Mouse (Mus musculus) midbrain, postnatal 0 days (tissue): ENCODE results near the gene Gm18336. TPM values are rescaled to one million over a fixed set of nuclear protein-coding genes. Genes with fewer than 3 reads are reported as not detected.

ENCODE experiments used
- ATAC-seq: fragments of 200-750 bp; cut with Nextera tagmentation; 2 replicates; pipeline ENCODE4 v1.8.0; 2017; ENCODE audit warnings: moderate number of reproducible peaks, mild to moderate bottlenecking, moderate TSS enrichment, moderate library complexity; ENCODE audit not compliant: low FRiP score
- DNase-seq: peaks from one replicate; pipeline ENCODE4 v3.0.0-alpha.2; 2015; ENCODE audit warnings: low spot score
- H3K27ac ChIP-seq: fragments of 300-500 bp; sonication (generic); 2 replicates; pipeline ENCODE4 v1.5.1; 2014; ENCODE audit warnings: low read depth, mild to moderate bottlenecking, low read length, mixed read lengths
- H3K27me3 ChIP-seq: fragments of 300-500 bp; sonication (generic); 2 replicates; pipeline ENCODE4 v1.6.1; 2014; ENCODE audit warnings: low read length, control low read depth, mixed read lengths; ENCODE audit not compliant: insufficient read depth
- H3K36me3 ChIP-seq: fragments of 300-500 bp; sonication (generic); 2 replicates; pipeline ENCODE4 v1.6.1; 2014; ENCODE audit warnings: low read length, control low read depth, mixed read lengths; ENCODE audit not compliant: insufficient read depth
- H3K4me1 ChIP-seq: fragments of 300-500 bp; sonication (generic); 2 replicates; pipeline ENCODE4 v1.6.1; 2014; ENCODE audit warnings: mild to moderate bottlenecking, control low read depth, antibody characterized with exemption, low read length, mixed read lengths; ENCODE audit not compliant: insufficient read depth
- H3K4me2 ChIP-seq: fragments of 300-500 bp; sonication (generic); 2 replicates; pipeline ENCODE4 v1.6.1; 2014; ENCODE audit warnings: low read depth, mild to moderate bottlenecking, low read length, mixed read lengths; ENCODE audit not compliant: poor library complexity, severe bottlenecking
- H3K4me3 ChIP-seq: fragments of 300-500 bp; sonication (generic); 2 replicates; pipeline ENCODE4 v1.5.1; 2014; ENCODE audit warnings: low read depth, mild to moderate bottlenecking, low read length, moderate library complexity
- H3K9ac ChIP-seq: fragments of 300-500 bp; sonication (generic); replicated peaks from 2 replicates; pipeline ENCODE4 v1.6.1; 2014; ENCODE audit warnings: mild to moderate bottlenecking, low read length, moderate library complexity, mixed read lengths; ENCODE audit not compliant: poor library complexity, severe bottlenecking
- H3K9me3 ChIP-seq: fragments of 300-500 bp; sonication (generic); 2 replicates; pipeline ENCODE4 v1.6.1; 2016; ENCODE audit warnings: low read length, control low read depth
- CTCF ChIP-seq: IDR thresholded peaks from 2 replicates; pipeline ENCODE4 v1.5.1; 2016; ENCODE audit warnings: antibody characterized with exemption, mild to moderate bottlenecking
- WGBS: fragments of 180-500 bp; shearing (Covaris S2); extraction: QIAGEN DNeasy Blood & Tissue Kit; methylation state at CpG from one replicate; pipeline ENCODE4 v1.1.7; 2014; 5-methylcytosine and 5-hydroxymethylcytosine counted together
- polyA plus RNA-seq: library from polyadenylated mRNA; unstranded; fragments of >200 nt; fragmentation: Nextera tagmentation; extraction: Ambion mirVana; gene quantifications from 2 replicates; pipeline ENCODE4 v1.2.1, GENCODE M21; 2015
- total RNA-seq: library from RNA; depleted of rRNA; stranded (reverse); fragments of >200 nt; gene quantifications from 2 replicates; pipeline ENCODE4 v1.2.3, GENCODE M21; 2014; rRNA removed

Gene Gm18336
- total and polyA plus RNA-seq, 2 experiments from 2014 or later: 0.09 TPM; not detected in 1

GRCm38 (mm10) chrX:73384419-73384818, 14.1 kb downstream of the Gm18336 start:
- Histone ChIP-seq H3K27me3 (no peaks in the 10 kb centered on the region), H3K9ac (no peak overlapping the region), H3K4me2 (no peak overlapping the region), H3K4me3 (no peak overlapping the region), H3K9me3 (no peaks in the 10 kb centered on the region), H3K4me1 (no peaks in the 10 kb centered on the region), H3K27ac (peak overlapping the region; percentile 65), H3K36me3 (no peaks in the 10 kb centered on the region)
- ATAC-seq (peak; percentile 86), DNase-seq (peak; percentile 58)
- TF ChIP-seq CTCF: no peak
- WGBS: 33% methylated on average over 6 of the region's 6 CpGs

- no peaks in the 10 kb centered on the region for H3K27me3 ChIP-seq
- H3K36me3 ChIP-seq: no peaks in the 10 kb centered on the region
- H3K27ac ChIP-seq: no peak overlapping the region
- DNase-seq: no peak
- no peak for TF ChIP-seq CTCF
- no peaks in the 10 kb centered on the region for H3K9me3 ChIP-seq
- ATAC-seq: no peak
- no peak overlapping the region for H3K9ac ChIP-seq
- H3K4me1 ChIP-seq: no peaks in the 10 kb centered on the region
- H3K4me2 ChIP-seq: no peak overlapping the region
- no peak overlapping the region for H3K4me3 ChIP-seq
Measured at GRCm38 (mm10) chrX:73363291-73363690, 35.2 kb downstream of the Gm18336 start.

- Histone ChIP-seq H3K9me3 (peaks cover 4% of the 10 kb centered on the region; the same call in 1 of the 2 replicates), H3K27ac (no peak overlapping the region), H3K4me2 (no peak overlapping the region), H3K36me3 (peaks cover 21% of the 10 kb centered on the region), H3K4me3 (no peak overlapping the region), H3K4me1 (no peaks in the 10 kb centered on the region), H3K27me3 (no peaks in the 10 kb centered on the region), H3K9ac (no peak overlapping the region)
- DNase-seq (no peak), ATAC-seq (no peak)
- no peak for TF ChIP-seq CTCF
- 58% methylated on average over 1 of the region's 1 CpGs for WGBS
Measured at GRCm38 (mm10) chrX:73356719-73357118, 41.8 kb downstream of the Gm18336 start.

GRCm38 (mm10) chrX:73356163-73356562, 42.4 kb downstream of the Gm18336 start:
- no peak for DNase-seq

More at GRCm38 (mm10) chrX:73356163-73356562, 42.4 kb downstream of the Gm18336 start:
- Histone ChIP-seq H3K36me3 (peaks cover 23% of the 10 kb centered on the region), H3K9ac (no peak overlapping the region), H3K4me1 (no peaks in the 10 kb centered on the region), H3K4me3 (no peak overlapping the region), H3K27ac (no peak overlapping the region), H3K4me2 (no peak overlapping the region), H3K9me3 (peaks cover 4% of the 10 kb centered on the region; the same call in 1 of the 2 replicates), H3K27me3 (no peaks in the 10 kb centered on the region)
- TF ChIP-seq CTCF: no peak
- WGBS: 92% methylated on average over 2 of the region's 2 CpGs
- no peak for ATAC-seq

Other genes with a start within 250 kb of the Gm18336 start
- gene Xlr5b, start 249.9 kb downstream of the Gm18336 start, total RNA-seq: not detected in 2 replicates
- gene Xlr5b, start 249.9 kb downstream of the Gm18336 start, polyA plus RNA-seq: not detected in 2 replicates
- gene DXBay18, start 249.3 kb downstream of the Gm18336 start, total RNA-seq: 1.1 and 2.8 TPM in 2 replicates
- gene DXBay18, start 249.3 kb downstream of the Gm18336 start, polyA plus RNA-seq: 1.3 and 1.4 TPM in 2 replicates
- not detected in 2 replicates for gene Spin2d, start 221.7 kb downstream of the Gm18336 start, total RNA-seq
- gene Spin2d, start 221.7 kb downstream of the Gm18336 start, polyA plus RNA-seq: not detected in 2 replicates
- 2.8 and 7.2 TPM in 2 replicates for gene Xlr3b, start 206.5 kb downstream of the Gm18336 start, total RNA-seq
- 6.8 and 13.9 TPM in 2 replicates for gene Xlr3b, start 206.5 kb downstream of the Gm18336 start, polyA plus RNA-seq
- not detected in 2 replicates for gene Xlr4b, start 184.4 kb downstream of the Gm18336 start, total RNA-seq
- 1.2 TPM in 1 of 2 replicates, not detected in the other for gene Xlr4b, start 184.4 kb downstream of the Gm18336 start, polyA plus RNA-seq
- gene F8a, start 170.4 kb downstream of the Gm18336 start, total RNA-seq: 26.5 and 32.2 TPM in 2 replicates
- gene F8a, start 170.4 kb downstream of the Gm18336 start, polyA plus RNA-seq: 33.7 and 36.3 TPM in 2 replicates
- not detected in 2 replicates for gene Xlr4c, start 155.6 kb downstream of the Gm18336 start, total RNA-seq
- 0.26 and 0.67 TPM in 2 replicates for gene Xlr4c, start 155.6 kb downstream of the Gm18336 start, polyA plus RNA-seq
- not detected in 2 replicates for gene Xlr3c, start 133.3 kb downstream of the Gm18336 start, total RNA-seq
- gene Xlr3c, start 133.3 kb downstream of the Gm18336 start, polyA plus RNA-seq: 0.12 and 0.15 TPM in 2 replicates
- not detected in 2 replicates for gene Xlr5a, start 105.8 kb downstream of the Gm18336 start, total RNA-seq
- gene Xlr5a, start 105.8 kb downstream of the Gm18336 start, polyA plus RNA-seq: not detected in 2 replicates
- gene Xlr5c, start 105.8 kb downstream of the Gm18336 start, total RNA-seq: not detected in 2 replicates
- gene Xlr5c, start 105.8 kb downstream of the Gm18336 start, polyA plus RNA-seq: not detected in 2 replicates
- gene Gm45015, start 61.9 kb downstream of the Gm18336 start, total RNA-seq: not detected in 2 replicates
- gene Gm45015, start 61.9 kb downstream of the Gm18336 start, polyA plus RNA-seq: not detected in 2 replicates
- 28.2 and 29.9 TPM in 2 replicates for gene Zfp275, start 56.1 kb downstream of the Gm18336 start, total RNA-seq
- gene Zfp275, start 56.1 kb downstream of the Gm18336 start, polyA plus RNA-seq: 5.2 and 5.7 TPM in 2 replicates
- gene Zfp92, start 12.4 kb upstream of the Gm18336 start, total RNA-seq: 5.3 and 5.5 TPM in 2 replicates
- gene Zfp92, start 12.4 kb upstream of the Gm18336 start, polyA plus RNA-seq: 1.5 and 2.1 TPM in 2 replicates
- 1.3 TPM in 1 of 2 replicates, not detected in the other for gene Trex2, start 36.6 kb upstream of the Gm18336 start, total RNA-seq
- gene Trex2, start 36.6 kb upstream of the Gm18336 start, polyA plus RNA-seq: not detected in 2 replicates
- 30.7 and 34.7 TPM in 2 replicates for gene Haus7, start 60.3 kb upstream of the Gm18336 start, total RNA-seq
- gene Haus7, start 60.3 kb upstream of the Gm18336 start, polyA plus RNA-seq: 61.7 and 63.6 TPM in 2 replicates
- gene Bgn, start 84.9 kb upstream of the Gm18336 start, total RNA-seq: 43.9 and 44.6 TPM in 2 replicates
- gene Bgn, start 84.9 kb upstream of the Gm18336 start, polyA plus RNA-seq: 17.1 and 19.8 TPM in 2 replicates
- 40.4 and 41.9 TPM in 2 replicates for gene Atp2b3, start 104.3 kb upstream of the Gm18336 start, total RNA-seq
- gene Atp2b3, start 104.3 kb upstream of the Gm18336 start, polyA plus RNA-seq: 6.7 and 7.9 TPM in 2 replicates
- gene Dusp9, start 240.7 kb upstream of the Gm18336 start, total RNA-seq: 1.4 and 2.1 TPM in 2 replicates
- 0.39 and 0.68 TPM in 2 replicates for gene Dusp9, start 240.7 kb upstream of the Gm18336 start, polyA plus RNA-seq